Mouse (Mus musculus) spleen, adult 2 months (tissue): ENCODE data around the gene Cct4.

Experiments used
- CTCF ChIP-seq: fragments of 200-500 bp; IDR thresholded peaks from 2 replicates; pipeline ENCODE4 v1.5.1; 2011; ENCODE audit warnings: mild to moderate bottlenecking, inconsistent platforms; ENCODE audit not compliant: insufficient read depth, insufficient read length, insufficient replicate concordance; ENCODE audit errors: extremely low read depth
- POLR2A ChIP-seq: fragments of 200-500 bp; IDR thresholded peaks from 2 replicates; pipeline ENCODE4 v1.6.1; 2011; ENCODE audit warnings: low read depth, low read length, inconsistent platforms

DNA sequence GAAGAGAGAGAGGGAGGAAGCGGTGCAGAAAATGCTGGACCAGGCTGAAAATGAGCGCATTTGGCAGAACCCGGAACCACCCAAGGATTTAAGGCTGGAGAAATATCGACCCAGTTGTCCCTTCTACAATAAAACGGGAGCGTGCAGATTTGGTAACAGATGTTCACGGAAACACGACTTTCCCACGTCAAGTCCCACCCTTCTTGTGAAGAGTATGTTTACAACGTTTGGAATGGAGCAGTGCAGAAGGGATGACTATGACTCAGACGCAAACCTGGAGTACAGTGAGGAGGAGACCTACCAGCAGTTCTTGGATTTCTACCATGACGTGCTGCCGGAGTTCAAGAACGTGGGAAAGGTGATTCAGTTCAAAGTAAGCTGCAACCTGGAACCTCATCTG is 16.7 kb upstream of the Cct4 start:
- no peak for TF ChIP-seq POLR2A
- no peak for TF ChIP-seq CTCF
